Mouse (Mus musculus) layer of hippocampus, postnatal 14 days (tissue): ENCODE measurements around the gene Olfr1029. TPM values are rescaled to one million over a fixed set of nuclear protein-coding genes. Genes with fewer than 3 reads are reported as not detected.
"Not testable (repeated sequence)": the region's sequence is repeated elsewhere in the genome, so short reads cannot be mapped to it uniquely, and the experiment has no call there.

Experiments used
- DNase-seq, 2 experiments: peaks; one replicate each; pipeline ENCODE4 v3.0.0; 2021 to 2022; ENCODE audit warnings: low spot score in 2 of 2, mixed read lengths in 1 of 2
- long read RNA-seq, 2 experiments: library from polyadenylated mRNA; stranded (forward); transcript quantifications; one replicate each; pipeline ENCODE4 v2.0.0; 2021
- total RNA-seq, 2 experiments: library from RNA; stranded (reverse); gene quantifications; 2 replicates each; pipeline ENCODE4 v1.2.3; 2021

Olfr1029 gene
- total RNA-seq = not detected
- long read RNA-seq, experiment 1 = 0 reads
- long read RNA-seq, experiment 2 = 0 reads

- DNase-seq = no peak
Observed at GRCm38 (mm10) chr2:85973595-85973994, at the start of gene Olfr1029. Olfr1029 (plus strand) TSS chr2:85973895.

GRCm38 (mm10) chr2:85950137-85950536 lies 23.6 kb upstream of the Olfr1029 start, which contains the start of gene Olfr1028:
Olfr1028 (plus strand) TSS chr2:85950437.
- DNase-seq = no peak

- no peak for DNase-seq
Observed at GRCm38 (mm10) chr2:85978976-85979375, 5.3 kb downstream of the Olfr1029 start, which contains the start of gene Olfr1030. Olfr1030 (plus strand) TSS chr2:85979276.

GRCm38 (mm10) chr2:85990004-85990403 lies 16.3 kb downstream of the Olfr1029 start, which contains the start of gene Olfr1031:
Olfr1031 (plus strand) TSS chr2:85990304.
- no peak for DNase-seq

GRCm38 (mm10) chr2:86005240-86005639 lies 31.5 kb downstream of the Olfr1029 start, which contains the start of gene Olfr1032:
Olfr1032 (plus strand) TSS chr2:86005540.
- DNase-seq = no peak

GRCm38 (mm10) chr2:86020406-86020805 lies 46.7 kb downstream of the Olfr1029 start, which contains the start of gene Olfr1033:
Olfr1033 (plus strand) TSS chr2:86020633.
- DNase-seq = not testable (repeated sequence)

- not testable (repeated sequence) for DNase-seq
Observed at GRCm38 (mm10) chr2:86021518-86021917, 47.8 kb downstream of the Olfr1029 start.

Other genes starting within 250 kb of the Olfr1029 start
- not detected for gene Olfr1012, start 211.1 kb upstream of the Olfr1029 start, total RNA-seq
- gene Olfr1013, start 206.8 kb upstream of the Olfr1029 start, total RNA-seq = not detected
- gene Olfr1014, start 201.2 kb upstream of the Olfr1029 start, total RNA-seq = not detected
- gene Olfr1015, start 191.9 kb upstream of the Olfr1029 start, total RNA-seq = not detected
- not detected for gene Olfr1016, start 171.4 kb upstream of the Olfr1029 start, total RNA-seq
- gene Olfr1018, start 155.4 kb upstream of the Olfr1029 start, total RNA-seq = not detected
- not detected for gene Olfr1019, start 128.4 kb upstream of the Olfr1029 start, total RNA-seq
- gene Olfr1020, start 126.9 kb upstream of the Olfr1029 start, total RNA-seq = not detected
- not detected for gene Olfr1022, start 105.3 kb upstream of the Olfr1029 start, total RNA-seq
- gene Olfr1023, start 88.3 kb upstream of the Olfr1029 start, total RNA-seq = not detected
- not detected for gene Olfr1024, start 68.8 kb upstream of the Olfr1029 start, total RNA-seq
- not detected for gene Olfr1025-ps1, start 58.7 kb upstream of the Olfr1029 start, total RNA-seq
- gene Olfr1026, start 52.3 kb upstream of the Olfr1029 start, total RNA-seq = not detected
- not detected for gene Olfr1028, start 23.5 kb upstream of the Olfr1029 start, total RNA-seq
- not detected for gene Olfr1030, start 5.4 kb downstream of the Olfr1029 start, total RNA-seq
- gene Olfr1031, start 16.4 kb downstream of the Olfr1029 start, total RNA-seq = not detected
- not detected for gene Olfr1032, start 31.6 kb downstream of the Olfr1029 start, total RNA-seq
- not detected for gene Olfr1033, start 46.7 kb downstream of the Olfr1029 start, total RNA-seq
- not detected for gene Olfr1034, start 72.0 kb downstream of the Olfr1029 start, total RNA-seq
- not detected for gene Olfr1036, start 100.1 kb downstream of the Olfr1029 start, total RNA-seq
- gene Olfr1037, start 113.5 kb downstream of the Olfr1029 start, total RNA-seq = not detected
- not detected for gene Olfr1039, start 162.0 kb downstream of the Olfr1029 start, total RNA-seq
- not detected for gene Olfr1040, start 172.8 kb downstream of the Olfr1029 start, total RNA-seq
- not detected for gene Olfr1042, start 187.9 kb downstream of the Olfr1029 start, total RNA-seq
- not detected for gene Olfr1043, start 193.6 kb downstream of the Olfr1029 start, total RNA-seq
- not detected for gene Olfr1044, start 203.9 kb downstream of the Olfr1029 start, total RNA-seq
- gene Olfr52, start 211.8 kb downstream of the Olfr1029 start, total RNA-seq = not detected
- gene Olfr1045, start 229.1 kb downstream of the Olfr1029 start, total RNA-seq = not detected
- gene Olfr1046, start 245.4 kb downstream of the Olfr1029 start, total RNA-seq = not detected